Mouse (Mus musculus) heart, embryonic 16.5 days (tissue): ENCODE measurements around the gene Rrm2. TPM values are rescaled to one million over a fixed set of nuclear protein-coding genes. Genes with fewer than 3 reads are reported as not detected.

ENCODE experiments used
- ATAC-seq: fragments of 200-750 bp; cut with Nextera tagmentation; replicated peaks from 2 replicates; pipeline ENCODE4 v1.8.0; 2017; ENCODE audit warnings: moderate number of reproducible peaks; ENCODE audit not compliant: insufficient read depth, low FRiP score; ENCODE audit errors: extremely low read depth
- H3K27ac ChIP-seq: fragments of 300-500 bp; sonication (generic); 2 replicates; pipeline ENCODE4 v1.5.1; 2014; ENCODE audit warnings: mild to moderate bottlenecking, low read length, control low read depth, moderate library complexity
- H3K27me3 ChIP-seq: fragments of 300-500 bp; sonication (generic); 2 replicates; pipeline ENCODE4 v1.6.1; 2014; ENCODE audit warnings: low read length, mixed read lengths; ENCODE audit not compliant: control insufficient read depth, insufficient read depth
- H3K36me3 ChIP-seq: fragments of 300-500 bp; sonication (generic); 2 replicates; pipeline ENCODE4 v1.6.1; 2014; ENCODE audit not compliant: control insufficient read depth, insufficient read depth
- H3K4me1 ChIP-seq: fragments of 300-500 bp; sonication (generic); 2 replicates; pipeline ENCODE4 v1.6.1; 2014; ENCODE audit warnings: low read length, mixed read lengths; ENCODE audit not compliant: control insufficient read depth, insufficient read depth
- H3K4me2 ChIP-seq: fragments of 300-500 bp; sonication (generic); 2 replicates; pipeline ENCODE4 v1.6.1; 2014; ENCODE audit warnings: low read depth, mild to moderate bottlenecking, control low read depth, low read length
- H3K4me3 ChIP-seq: fragments of 300-500 bp; sonication (generic); 2 replicates; pipeline ENCODE4 v1.5.1; 2014; ENCODE audit warnings: mild to moderate bottlenecking, control low read depth, low read length
- H3K9ac ChIP-seq: fragments of 300-500 bp; sonication (generic); 2 replicates; pipeline ENCODE4 v1.6.1; 2014; ENCODE audit warnings: low read length, control low read depth
- H3K9me3 ChIP-seq: fragments of 300-500 bp; sonication (generic); replicated peaks from 2 replicates; pipeline ENCODE4 v1.6.1; 2016; ENCODE audit warnings: low read length; ENCODE audit not compliant: control insufficient read depth
- WGBS: fragments of 180-500 bp; shearing (Covaris S2); extraction: QIAGEN DNeasy Blood & Tissue Kit; methylation state at CpG from one replicate; pipeline ENCODE4 v1.1.7; 2014; 5-methylcytosine and 5-hydroxymethylcytosine counted together
- polyA plus RNA-seq: library from polyadenylated mRNA; unstranded; fragments of >200 nt; fragmentation: Nextera tagmentation; extraction: Ambion mirVana; gene quantifications from 2 replicates; pipeline ENCODE4 v1.2.1, GENCODE M21; 2015

The Rrm2 gene
- polyA plus RNA-seq, result 231 and 265 TPM in 2 replicates

GRCm38 (mm10) chr12:24707954-24708823 is at the start of gene Rrm2:
TSS of gene Rrm2 (plus strand) at chr12:24708241.
- Histone ChIP-seq H3K9me3 (no peaks in the 10 kb centered on the region), H3K36me3 (peaks cover 10% of the 10 kb centered on the region), H3K27ac (peak within 1 kb of the TSS; percentile 75), H3K27me3 (no peaks in the 10 kb centered on the region), H3K4me2 (peak within 1 kb of the TSS; percentile 69), H3K4me3 (peak within 1 kb of the TSS; percentile 94), H3K4me1 (peaks cover 22% of the 10 kb centered on the region), H3K9ac (peak within 1 kb of the TSS; percentile 90)
- WGBS, result under 1% methylated on average over 83 of the region's 83 CpGs
- ATAC-seq, result peak; percentile 87

DNA sequence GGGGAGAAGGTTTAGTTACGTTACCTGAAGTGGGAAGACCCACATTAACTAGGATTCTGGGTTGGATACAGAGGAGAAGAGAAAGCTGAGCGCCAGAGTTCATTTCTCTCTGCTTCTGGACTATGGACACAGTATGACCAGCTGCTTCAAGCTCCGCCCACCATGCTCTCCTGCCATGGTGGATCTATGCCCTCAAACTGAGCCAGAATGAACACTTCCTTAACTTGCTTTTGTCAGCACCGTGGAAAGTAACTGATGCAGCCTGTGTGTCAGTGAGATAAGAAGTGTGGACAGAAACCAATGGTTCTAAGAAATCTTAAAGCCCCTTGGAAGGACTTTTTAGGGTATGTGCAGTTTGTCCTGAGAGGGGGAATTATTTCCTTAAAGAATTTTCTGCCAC is 49.0 kb upstream of the Rrm2 start:
- Histone ChIP-seq H3K27me3 (no peaks in the 10 kb centered on the region), H3K36me3 (peaks cover 29% of the 10 kb centered on the region), H3K9me3 (no peaks in the 10 kb centered on the region), H3K9ac (no peak overlapping the region), H3K27ac (no peak overlapping the region), H3K4me3 (no peak overlapping the region), H3K4me1 (peaks cover 47% of the 10 kb centered on the region), H3K4me2 (no peak overlapping the region)
- 76% methylated on average over 4 of the region's 4 CpGs for WGBS
- ATAC-seq, result no peak

GRCm38 (mm10) chr12:24659923-24660322 is 48.1 kb upstream of the Rrm2 start:
- Histone ChIP-seq H3K4me2 (no peak overlapping the region), H3K4me1 (peaks cover 38% of the 10 kb centered on the region), H3K4me3 (no peak overlapping the region), H3K9me3 (no peaks in the 10 kb centered on the region), H3K27ac (no peak overlapping the region), H3K27me3 (no peaks in the 10 kb centered on the region), H3K36me3 (peaks cover 20% of the 10 kb centered on the region), H3K9ac (no peak overlapping the region)
- ATAC-seq, result no peak
- 86% methylated on average over 9 of the region's 9 CpGs for WGBS

DNA sequence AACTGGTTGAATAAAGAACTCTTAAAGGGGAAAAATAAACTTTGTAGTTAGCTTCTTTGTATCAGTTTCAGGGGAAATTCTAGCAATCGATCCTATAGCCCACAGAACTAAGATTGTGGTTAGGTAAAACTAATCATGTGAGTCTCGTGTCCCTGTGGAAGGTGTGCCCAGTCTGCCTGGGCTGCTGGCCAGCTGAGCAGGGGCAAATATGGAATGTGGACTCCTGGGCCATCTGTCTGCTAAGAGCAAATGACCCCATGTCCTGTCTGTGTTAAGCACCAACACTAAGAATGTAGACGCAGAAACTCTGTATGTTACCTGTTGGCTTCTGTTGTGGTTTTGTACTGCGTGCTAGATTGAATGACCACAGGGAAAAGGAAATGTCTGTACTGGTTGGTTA is 46.9 kb upstream of the Rrm2 start:
- H3K9me3 ChIP-seq, result no peaks in the 10 kb centered on the region
- ATAC-seq, result no peak
- H3K4me1 ChIP-seq, result peaks cover 31% of the 10 kb centered on the region
- H3K36me3 ChIP-seq, result peaks cover 12% of the 10 kb centered on the region
- 50% methylated on average over 4 of the region's 4 CpGs for WGBS
- no peaks in the 10 kb centered on the region for H3K27me3 ChIP-seq
- no peak overlapping the region for H3K9ac ChIP-seq
- H3K27ac ChIP-seq, result peak overlapping the region; percentile 58
- H3K4me3 ChIP-seq, result no peak overlapping the region
- H3K4me2 ChIP-seq, result no peak overlapping the region

- WGBS, result 77% methylated on average over 5 of the region's 5 CpGs
- H3K27me3 ChIP-seq, result no peaks in the 10 kb centered on the region
- H3K9me3 ChIP-seq, result no peaks in the 10 kb centered on the region
- no peak overlapping the region for H3K4me2 ChIP-seq
- ATAC-seq, result no peak
- H3K36me3 ChIP-seq, result peaks cover 12% of the 10 kb centered on the region
- H3K4me3 ChIP-seq, result no peak overlapping the region
- no peak overlapping the region for H3K27ac ChIP-seq
- no peak overlapping the region for H3K9ac ChIP-seq
- peaks cover 23% of the 10 kb centered on the region for H3K4me1 ChIP-seq
Measured at GRCm38 (mm10) chr12:24662131-24662530, 45.9 kb upstream of the Rrm2 start.

- Histone ChIP-seq H3K27ac (no peak overlapping the region; the same call in 1 of the 2 replicates), H3K9ac (peak overlapping the region; percentile 82; the same call in 1 of the 2 replicates), H3K4me3 (peak overlapping the region; percentile 67), H3K4me1 (peaks cover 27% of the 10 kb centered on the region), H3K27me3 (peaks cover 14% of the 10 kb centered on the region), H3K36me3 (no peaks in the 10 kb centered on the region), H3K4me2 (peak overlapping the region; percentile 96), H3K9me3 (no peaks in the 10 kb centered on the region)
- no peak for ATAC-seq
- WGBS, result 17% methylated on average over 9 of the region's 9 CpGs
Measured at GRCm38 (mm10) chr12:24680096-24680491, 27.9 kb upstream of the Rrm2 start.

DNA sequence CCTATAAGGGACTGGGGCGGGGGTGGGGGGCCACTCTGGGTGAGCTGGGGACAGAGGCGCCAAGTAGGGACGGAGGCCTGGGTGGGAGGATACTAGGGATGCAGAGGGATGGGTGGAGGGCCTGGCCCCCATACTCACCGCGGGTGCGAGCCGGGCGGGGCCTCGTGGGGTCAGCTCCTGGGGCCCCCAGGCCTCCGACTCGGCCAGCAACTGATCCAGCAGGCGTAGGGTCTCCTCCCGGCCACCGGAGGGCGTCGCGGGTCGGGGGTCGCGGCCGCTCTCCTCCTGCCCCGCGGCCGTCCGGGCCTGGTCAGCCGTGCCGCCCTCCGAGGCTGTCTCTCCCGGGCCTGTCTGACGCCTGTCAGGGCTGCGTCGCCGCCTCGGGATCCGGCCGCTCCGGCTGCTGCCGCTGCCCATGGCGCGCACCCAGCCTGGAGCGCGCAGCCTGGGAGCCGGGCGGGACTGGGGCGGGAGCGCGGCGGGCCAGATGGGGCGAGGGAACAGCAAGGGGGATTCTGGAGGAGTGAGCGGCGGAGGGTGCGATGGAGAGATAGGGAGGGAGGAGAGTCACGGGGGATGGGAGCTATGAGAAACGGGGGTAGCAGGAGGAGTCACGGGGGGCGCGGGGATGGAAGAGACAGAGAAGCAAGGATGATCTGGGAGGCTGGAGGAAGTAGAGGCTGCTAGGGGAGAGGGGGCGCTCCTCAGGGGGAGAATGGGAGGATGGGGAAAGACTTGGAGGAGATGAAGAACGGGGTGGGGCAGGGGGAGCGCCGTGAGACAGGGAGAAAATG is 27.4 kb upstream of the Rrm2 start:
- Histone ChIP-seq H3K27me3 (peaks cover 14% of the 10 kb centered on the region), H3K9me3 (no peaks in the 10 kb centered on the region), H3K9ac (peak overlapping the region; percentile 82), H3K27ac (peak overlapping the region; percentile 57), H3K4me2 (peak overlapping the region; percentile 96), H3K36me3 (no peaks in the 10 kb centered on the region), H3K4me1 (peaks cover 27% of the 10 kb centered on the region), H3K4me3 (peak overlapping the region; percentile 67)
- peak; percentile 47 for ATAC-seq
- WGBS, result 1% methylated on average over 55 of the region's 61 CpGs

DNA sequence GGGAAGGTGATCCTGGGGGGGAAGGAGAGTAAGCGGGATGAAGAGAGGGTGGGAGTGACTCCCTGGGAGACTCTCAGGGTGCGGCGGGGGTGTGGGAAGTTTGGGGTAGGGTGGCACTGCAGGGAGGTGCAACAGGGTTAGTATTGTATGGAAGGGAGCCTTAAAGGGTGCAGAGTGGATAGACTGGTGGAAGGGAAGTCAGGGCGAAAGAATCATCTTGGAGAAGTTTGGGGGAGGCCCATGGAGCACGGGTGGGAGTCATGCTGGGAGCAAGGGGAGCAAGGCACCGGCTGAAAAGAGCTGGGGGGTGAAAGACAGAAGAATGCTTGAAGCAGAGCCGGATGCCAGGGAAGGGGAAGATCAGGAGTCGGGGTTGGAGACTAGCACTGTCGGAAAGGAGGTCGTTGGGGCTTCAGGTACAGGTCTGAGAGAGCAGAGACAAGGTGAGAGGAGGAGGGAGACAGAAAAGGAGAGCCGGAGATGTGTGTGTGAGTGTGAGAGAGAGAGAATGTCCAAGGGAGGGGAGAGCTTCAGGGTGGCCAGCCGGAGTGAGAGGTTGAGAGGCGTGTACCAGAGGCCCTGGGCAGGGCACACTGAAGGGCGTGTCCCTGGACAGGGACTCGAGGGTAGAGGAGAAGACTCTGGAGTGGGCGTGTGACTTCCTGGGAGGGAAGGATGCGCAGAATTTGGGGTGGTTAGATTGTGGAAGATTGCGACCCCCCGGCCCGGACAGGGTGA is 26.6 kb upstream of the Rrm2 start, which contains the start of gene Cys1:
Gene Cys1, minus strand, starts transcription at position 528 of the 738 bp plus-strand sequence.
- H3K36me3 ChIP-seq, result no peaks in the 10 kb centered on the region
- no peaks in the 10 kb centered on the region for H3K9me3 ChIP-seq
- H3K4me2 ChIP-seq, result peak within 1 kb of the TSS; percentile 96
- no peak; the same call in 1 of the 2 replicates for ATAC-seq
- H3K27me3 ChIP-seq, result peaks cover 14% of the 10 kb centered on the region
- peak within 1 kb of the TSS; percentile 82 for H3K9ac ChIP-seq
- H3K4me1 ChIP-seq, result peaks cover 27% of the 10 kb centered on the region
- 4% methylated on average over 20 of the region's 20 CpGs for WGBS
- H3K4me3 ChIP-seq, result peak within 1 kb of the TSS; percentile 67
- H3K27ac ChIP-seq, result peak within 1 kb of the TSS; percentile 57
